Mouse (Mus musculus) embryonic facial prominence, embryonic 11.5 days (tissue): ENCODE data around the gene Zscan2. TPM values are rescaled to one million over a fixed set of nuclear protein-coding genes. Genes with fewer than 3 reads are reported as not detected.

Source experiments
- ATAC-seq: fragments of 200-750 bp; cut with Nextera tagmentation; replicated peaks from 2 replicates; pipeline ENCODE4 v1.8.0; 2017; ENCODE audit warnings: low read depth; ENCODE audit not compliant: insufficient number of reproducible peaks, low FRiP score, low TSS enrichment
- DNase-seq: peaks from one replicate; pipeline ENCODE4 v3.0.0-alpha.2; 2015; ENCODE audit warnings: low spot score
- H3K27ac ChIP-seq: fragments of 300-500 bp; sonication (generic); replicated peaks from 2 replicates; pipeline ENCODE4 v1.5.1; 2014; ENCODE audit warnings: mild to moderate bottlenecking, low read depth, low read length, control low read depth
- H3K27me3 ChIP-seq: fragments of 300-500 bp; sonication (generic); 2 replicates; pipeline ENCODE4 v1.6.1; 2014; ENCODE audit warnings: mild to moderate bottlenecking, low read length, moderate library complexity, mixed read lengths; ENCODE audit not compliant: control insufficient read depth, insufficient read depth
- H3K36me3 ChIP-seq: fragments of 300-500 bp; sonication (generic); replicated peaks from 2 replicates; pipeline ENCODE4 v1.6.1; 2014; ENCODE audit warnings: low read depth, mild to moderate bottlenecking, low read length, moderate library complexity, mixed read lengths; ENCODE audit not compliant: control insufficient read depth, insufficient read depth
- H3K4me1 ChIP-seq: fragments of 300-500 bp; sonication (generic); 2 replicates; pipeline ENCODE4 v1.6.1; 2014; ENCODE audit warnings: low read length, mixed read lengths; ENCODE audit not compliant: control insufficient read depth, insufficient read depth
- H3K4me2 ChIP-seq: fragments of 300-500 bp; sonication (generic); 2 replicates; pipeline ENCODE4 v1.6.1; 2014; ENCODE audit warnings: low read depth, mild to moderate bottlenecking, control low read depth, low read length, moderate library complexity
- H3K4me3 ChIP-seq: fragments of 300-500 bp; sonication (generic); 2 replicates; pipeline ENCODE4 v1.5.1; 2014; ENCODE audit warnings: low read depth, low read length, control low read depth
- H3K9ac ChIP-seq: fragments of 300-500 bp; sonication (generic); replicated peaks from 2 replicates; pipeline ENCODE4 v1.6.1; 2014; ENCODE audit warnings: mild to moderate bottlenecking, control low read depth, low read length
- H3K9me3 ChIP-seq: fragments of 300-500 bp; sonication (generic); replicated peaks from 2 replicates; pipeline ENCODE4 v1.6.1; 2016; ENCODE audit warnings: mild to moderate bottlenecking, low read length, inconsistent platforms, mixed read lengths; ENCODE audit not compliant: control insufficient read depth
- WGBS: fragments of 180-500 bp; shearing (Covaris S2); extraction: QIAGEN DNeasy Blood & Tissue Kit; methylation state at CpG from one replicate; pipeline ENCODE4 v1.1.7; 2014; 5-methylcytosine and 5-hydroxymethylcytosine counted together
- polyA plus RNA-seq: library from polyadenylated mRNA; unstranded; fragments of >200 nt; fragmentation: Nextera tagmentation; extraction: Ambion mirVana; gene quantifications from 2 replicates; pipeline ENCODE4 v1.2.1, GENCODE M21; 2014

Zscan2 gene
- polyA plus RNA-seq, 1 experiment from 2014 or later = 4.5 TPM

GRCm38 (mm10) chr7:80857181-80857580 lies 3.5 kb upstream of the Zscan2 start:
- Histone ChIP-seq H3K9ac (no peak overlapping the region), H3K27ac (no peak overlapping the region), H3K4me1 (no peaks in the 10 kb centered on the region), H3K27me3 (no peaks in the 10 kb centered on the region), H3K9me3 (no peaks in the 10 kb centered on the region), H3K36me3 (no peaks in the 10 kb centered on the region), H3K4me3 (no peak overlapping the region), H3K4me2 (no peak overlapping the region)
- ATAC-seq (no peak), DNase-seq (peak; percentile 84)
- 31% methylated on average over 6 of the region's 6 CpGs for WGBS

- 1% methylated on average over 13 of the region's 13 CpGs for WGBS
- Histone ChIP-seq H3K36me3 (no peaks in the 10 kb centered on the region; the same call in 1 of the 2 replicates), H3K27me3 (no peaks in the 10 kb centered on the region), H3K4me1 (no peaks in the 10 kb centered on the region; the same call in none of the 2 replicates), H3K4me2 (peak overlapping the region; percentile 78), H3K9ac (peak overlapping the region; percentile 52), H3K4me3 (peak overlapping the region; percentile 78), H3K27ac (no peak overlapping the region), H3K9me3 (no peaks in the 10 kb centered on the region)
- DNase-seq (peak; percentile 87), ATAC-seq (peak; percentile 54; the same call in 1 of the 2 replicates)
Observed at GRCm38 (mm10) chr7:80860227-80860626, 493 bp upstream of the Zscan2 start.

- Histone ChIP-seq H3K4me1 (no peaks in the 10 kb centered on the region; the same call in none of the 2 replicates), H3K27me3 (no peaks in the 10 kb centered on the region), H3K27ac (no peak overlapping the region), H3K9ac (no peak overlapping the region), H3K4me2 (no peak overlapping the region), H3K4me3 (no peak overlapping the region), H3K36me3 (no peaks in the 10 kb centered on the region; the same call in none of the 2 replicates), H3K9me3 (no peaks in the 10 kb centered on the region)
- DNase-seq = no peak
- ATAC-seq = no peak
- WGBS = 90% methylated on average over 2 of the region's 2 CpGs
Observed at GRCm38 (mm10) chr7:80862475-80862874, 1.8 kb downstream of the Zscan2 start.

- Histone ChIP-seq H3K27ac (no peak overlapping the region), H3K4me3 (no peak overlapping the region), H3K4me1 (no peaks in the 10 kb centered on the region; the same call in none of the 2 replicates), H3K9ac (no peak overlapping the region), H3K4me2 (no peak overlapping the region), H3K9me3 (no peaks in the 10 kb centered on the region), H3K27me3 (no peaks in the 10 kb centered on the region), H3K36me3 (peaks cover 2% of the 10 kb centered on the region)
- no peak for DNase-seq
- ATAC-seq = no peak
- 88% methylated on average over 5 of the region's 5 CpGs for WGBS
Observed at GRCm38 (mm10) chr7:80863520-80863919, 2.8 kb downstream of the Zscan2 start.

- WGBS = 73% methylated on average over 1 of the region's 1 CpGs
- H3K36me3 ChIP-seq = peaks cover 2% of the 10 kb centered on the region
- H3K4me1 ChIP-seq = no peaks in the 10 kb centered on the region; the same call in none of the 2 replicates
- H3K27ac ChIP-seq = no peak overlapping the region
- DNase-seq = no peak
- ATAC-seq = no peak
- no peak overlapping the region for H3K4me2 ChIP-seq
- H3K9me3 ChIP-seq = no peaks in the 10 kb centered on the region
- H3K9ac ChIP-seq = no peak overlapping the region
- H3K27me3 ChIP-seq = no peaks in the 10 kb centered on the region
- no peak overlapping the region for H3K4me3 ChIP-seq
Observed at GRCm38 (mm10) chr7:80864151-80864550, 3.4 kb downstream of the Zscan2 start.

GRCm38 (mm10) chr7:80864831-80865230 lies 4.1 kb downstream of the Zscan2 start:
- no peak overlapping the region for H3K9ac ChIP-seq
- H3K4me1 ChIP-seq = no peaks in the 10 kb centered on the region; the same call in none of the 2 replicates
- peaks cover 2% of the 10 kb centered on the region for H3K36me3 ChIP-seq
- no peaks in the 10 kb centered on the region for H3K27me3 ChIP-seq
- no peak overlapping the region for H3K27ac ChIP-seq
- H3K4me2 ChIP-seq = no peak overlapping the region
- H3K4me3 ChIP-seq = no peak overlapping the region
- WGBS = 72% methylated on average over 8 of the region's 8 CpGs
- DNase-seq (no peak), ATAC-seq (no peak)
- H3K9me3 ChIP-seq = no peaks in the 10 kb centered on the region

GRCm38 (mm10) chr7:80865521-80865920 lies 4.8 kb downstream of the Zscan2 start:
- H3K36me3 ChIP-seq = peaks cover 2% of the 10 kb centered on the region
- 93% methylated on average over 7 of the region's 7 CpGs for WGBS

GRCm38 (mm10) chr7:80866514-80867147 lies 5.9 kb downstream of the Zscan2 start:
- Histone ChIP-seq H3K4me1 (no peaks in the 10 kb centered on the region; the same call in none of the 2 replicates), H3K9me3 (no peaks in the 10 kb centered on the region), H3K9ac (no peak overlapping the region), H3K27ac (no peak overlapping the region), H3K4me3 (no peak overlapping the region), H3K4me2 (no peak overlapping the region), H3K27me3 (no peaks in the 10 kb centered on the region), H3K36me3 (peaks cover 6% of the 10 kb centered on the region)
- no peak for DNase-seq
- no peak for ATAC-seq
- 82% methylated on average over 7 of the region's 7 CpGs for WGBS

More at GRCm38 (mm10) chr7:80865521-80865920, 4.8 kb downstream of the Zscan2 start:
- Histone ChIP-seq H3K4me3 (no peak overlapping the region), H3K27me3 (no peaks in the 10 kb centered on the region), H3K9ac (no peak overlapping the region), H3K27ac (no peak overlapping the region), H3K4me2 (no peak overlapping the region), H3K4me1 (no peaks in the 10 kb centered on the region; the same call in none of the 2 replicates), H3K9me3 (no peaks in the 10 kb centered on the region)
- DNase-seq = no peak
- no peak for ATAC-seq
